Mouse (Mus musculus): Measurements from ENCODE around the gene Lrrn4. TPM values are rescaled to one million over a fixed set of nuclear protein-coding genes. Genes with fewer than 3 reads are reported as not detected.

Gene Lrrn4
- polyA plus RNA-seq, 1 experiment from 2014 or later: not detected

DNA sequence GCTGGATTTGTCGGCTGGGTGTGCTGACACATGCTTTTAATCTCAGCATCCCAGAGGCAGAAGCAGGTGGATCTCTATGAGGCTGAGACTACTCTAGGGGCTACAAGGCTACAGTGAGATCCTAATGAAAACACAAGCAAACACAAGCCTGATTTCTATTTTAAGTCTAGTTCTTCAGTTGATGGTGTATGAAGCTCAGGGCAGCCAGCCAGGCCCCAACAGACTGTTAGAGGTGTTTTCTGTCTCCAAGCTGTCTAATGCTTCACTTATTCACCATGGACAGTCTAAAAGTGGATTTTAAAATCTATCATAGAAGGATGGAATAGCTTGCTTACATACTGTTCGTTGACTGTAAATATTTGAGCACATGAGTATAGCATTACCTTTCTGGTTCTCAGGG, 19.2 kb downstream of the Lrrn4 start:
- Histone ChIP-seq H3K4me2 (replicated peaks; ENCODE audit: low read depth, low read length) (no peak overlapping the region), H3K9me3 (ENCODE audit: control insufficient read depth, low read length) (no peaks in the 10 kb centered on the region), H3K27me3 (ENCODE audit: control insufficient read depth, insufficient read depth, low read length) (no peaks in the 10 kb centered on the region), H3K27ac (ENCODE audit: low read depth, low read length) (no peak overlapping the region), H3K36me3 (ENCODE audit: control insufficient read depth, insufficient read depth, low read length) (peaks cover 2% of the 10 kb centered on the region; the same call in 1 of the 2 replicates), H3K4me3 (ENCODE audit: low read depth, low read length) (no peak overlapping the region), H3K9ac (ENCODE audit: low read depth, low read length) (no peak overlapping the region), H3K4me1 (replicated peaks; ENCODE audit: control insufficient read depth, insufficient read depth, low read length) (no peaks in the 10 kb centered on the region)
- no peak for DNase-seq (ENCODE audit: low spot score)
- ATAC-seq (ENCODE audit: low FRiP score): no peak
- WGBS: 98% methylated on average over 2 of the region's 2 CpGs

DNA sequence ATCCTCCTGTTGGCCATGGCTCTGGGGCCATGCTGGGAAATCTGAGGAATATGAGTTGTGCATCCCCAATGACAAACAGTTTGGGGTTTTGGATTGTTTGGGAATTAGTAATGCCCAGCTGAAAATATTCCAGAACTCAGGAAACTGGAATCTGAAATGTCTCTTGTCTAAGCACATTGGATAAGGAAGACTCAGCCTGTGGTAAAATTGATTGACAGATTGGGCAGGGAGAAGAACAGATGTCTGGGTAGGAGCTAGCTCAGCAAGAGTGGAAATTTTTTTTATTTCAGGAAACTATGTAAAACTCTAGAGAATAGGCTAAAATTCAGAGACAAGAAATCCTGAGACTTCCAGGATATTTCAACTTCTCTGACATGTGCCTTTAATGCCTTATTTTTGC, 20.3 kb downstream of the Lrrn4 start:
- Histone ChIP-seq H3K4me2 (replicated peaks; ENCODE audit: low read depth, low read length) (no peak overlapping the region), H3K9ac (ENCODE audit: low read depth, low read length) (no peak overlapping the region), H3K9me3 (ENCODE audit: control insufficient read depth, low read length) (no peaks in the 10 kb centered on the region), H3K27ac (ENCODE audit: low read depth, low read length) (no peak overlapping the region), H3K36me3 (ENCODE audit: control insufficient read depth, insufficient read depth, low read length) (peaks cover 2% of the 10 kb centered on the region; the same call in 1 of the 2 replicates), H3K4me1 (replicated peaks; ENCODE audit: control insufficient read depth, insufficient read depth, low read length) (no peaks in the 10 kb centered on the region), H3K27me3 (ENCODE audit: control insufficient read depth, insufficient read depth, low read length) (no peaks in the 10 kb centered on the region), H3K4me3 (ENCODE audit: low read depth, low read length) (no peak overlapping the region)
- DNase-seq (ENCODE audit: low spot score) (no peak), ATAC-seq (ENCODE audit: low FRiP score) (no peak)

DNA sequence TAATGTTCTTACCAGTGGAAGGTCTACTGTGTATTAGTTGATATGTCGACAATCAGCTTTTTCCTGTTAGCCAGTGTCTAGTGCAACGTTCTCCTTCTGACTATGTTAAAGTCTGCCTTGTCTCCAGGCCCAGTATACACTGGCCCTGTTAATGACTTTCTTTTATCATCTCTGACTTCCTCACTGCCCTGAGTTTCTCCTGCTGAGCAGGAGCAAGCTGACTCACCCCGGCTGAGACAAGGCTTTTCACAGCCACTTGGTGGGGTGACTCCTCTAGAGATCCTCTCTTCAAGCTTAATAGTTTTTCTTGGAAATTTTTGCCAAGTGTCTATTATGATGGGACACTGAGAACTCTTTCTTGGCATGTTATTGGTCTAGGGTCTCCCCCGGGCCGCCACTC, 24.4 kb downstream of the Lrrn4 start:
- 89% methylated on average over 5 of the region's 5 CpGs for WGBS
- Histone ChIP-seq H3K4me3 (ENCODE audit: low read depth, low read length) (no peak overlapping the region), H3K27ac (ENCODE audit: low read depth, low read length) (no peak overlapping the region), H3K9ac (ENCODE audit: low read depth, low read length) (no peak overlapping the region), H3K36me3 (ENCODE audit: control insufficient read depth, insufficient read depth, low read length) (no peaks in the 10 kb centered on the region), H3K9me3 (ENCODE audit: control insufficient read depth, low read length) (no peaks in the 10 kb centered on the region), H3K27me3 (ENCODE audit: control insufficient read depth, insufficient read depth, low read length) (no peaks in the 10 kb centered on the region), H3K4me2 (replicated peaks; ENCODE audit: low read depth, low read length) (no peak overlapping the region), H3K4me1 (replicated peaks; ENCODE audit: control insufficient read depth, insufficient read depth, low read length) (no peaks in the 10 kb centered on the region)
- DNase-seq (ENCODE audit: low spot score): no peak
- no peak for ATAC-seq (ENCODE audit: low FRiP score)

DNA sequence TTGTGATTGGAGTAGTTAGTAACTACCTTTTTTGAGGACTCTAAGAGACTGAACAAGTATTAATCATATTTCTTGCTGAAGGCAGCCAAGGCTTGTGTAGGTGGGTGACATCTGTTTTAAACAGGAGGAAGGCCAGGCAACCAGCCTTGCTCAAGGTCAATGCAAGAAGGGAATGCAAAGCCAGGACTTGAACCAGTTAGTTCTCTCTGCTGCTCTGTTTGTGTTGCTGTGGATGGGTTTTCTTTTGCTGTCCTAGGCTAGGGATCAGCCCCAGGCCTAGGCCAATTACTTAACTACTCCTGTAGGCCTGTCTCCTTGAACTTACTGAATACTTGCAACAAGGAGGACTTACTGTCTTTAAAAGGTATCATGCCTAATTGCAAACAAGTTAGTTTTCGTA, 27.6 kb downstream of the Lrrn4 start:
- Histone ChIP-seq H3K4me2 (replicated peaks; ENCODE audit: low read depth, low read length) (no peak overlapping the region), H3K27me3 (ENCODE audit: control insufficient read depth, insufficient read depth, low read length) (no peaks in the 10 kb centered on the region), H3K36me3 (ENCODE audit: control insufficient read depth, insufficient read depth, low read length) (no peaks in the 10 kb centered on the region), H3K4me3 (ENCODE audit: low read depth, low read length) (no peak overlapping the region), H3K4me1 (replicated peaks; ENCODE audit: control insufficient read depth, insufficient read depth, low read length) (no peaks in the 10 kb centered on the region), H3K9ac (ENCODE audit: low read depth, low read length) (no peak overlapping the region), H3K9me3 (ENCODE audit: control insufficient read depth, low read length) (no peaks in the 10 kb centered on the region), H3K27ac (ENCODE audit: low read depth, low read length) (no peak overlapping the region)
- ATAC-seq (ENCODE audit: low FRiP score): no peak
- WGBS: 95% methylated on average over 1 of the region's 1 CpGs
- DNase-seq (ENCODE audit: low spot score): no peak

DNA sequence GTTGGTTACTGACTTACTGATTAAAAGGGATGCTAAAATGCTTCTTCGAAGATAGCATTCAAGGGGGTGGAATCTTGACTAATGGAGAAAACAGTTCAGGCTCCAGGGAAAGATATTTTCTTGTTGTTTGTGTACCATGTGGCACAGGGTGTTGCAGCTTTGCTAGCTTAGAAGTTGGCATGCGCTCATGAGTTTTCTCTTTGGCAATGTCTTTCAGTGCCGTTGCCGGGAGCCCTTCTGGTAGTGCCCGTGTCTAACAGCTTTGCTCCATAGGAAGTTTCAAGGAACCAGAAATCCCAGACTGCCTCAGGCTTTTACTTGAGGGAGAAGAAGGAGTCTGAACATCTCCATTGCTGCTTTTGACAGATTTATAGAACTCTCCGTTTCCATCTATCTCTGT, 31.6 kb downstream of the Lrrn4 start:
- no peaks in the 10 kb centered on the region for H3K27me3 ChIP-seq (ENCODE audit: control insufficient read depth, insufficient read depth, low read length)
- ATAC-seq (ENCODE audit: low FRiP score) (no peak), DNase-seq (ENCODE audit: low spot score) (no peak)
- no peak overlapping the region for H3K9ac ChIP-seq (ENCODE audit: low read depth, low read length)
- 92% methylated on average over 6 of the region's 6 CpGs for WGBS
- no peak overlapping the region for H3K27ac ChIP-seq (ENCODE audit: low read depth, low read length)
- peaks cover 2% of the 10 kb centered on the region for H3K4me1 ChIP-seq (replicated peaks; ENCODE audit: control insufficient read depth, insufficient read depth, low read length)
- no peaks in the 10 kb centered on the region for H3K9me3 ChIP-seq (ENCODE audit: control insufficient read depth, low read length)
- H3K4me3 ChIP-seq (ENCODE audit: low read depth, low read length): no peak overlapping the region
- no peaks in the 10 kb centered on the region for H3K36me3 ChIP-seq (ENCODE audit: control insufficient read depth, insufficient read depth, low read length)
- no peak overlapping the region for H3K4me2 ChIP-seq (replicated peaks; ENCODE audit: low read depth, low read length)

DNA sequence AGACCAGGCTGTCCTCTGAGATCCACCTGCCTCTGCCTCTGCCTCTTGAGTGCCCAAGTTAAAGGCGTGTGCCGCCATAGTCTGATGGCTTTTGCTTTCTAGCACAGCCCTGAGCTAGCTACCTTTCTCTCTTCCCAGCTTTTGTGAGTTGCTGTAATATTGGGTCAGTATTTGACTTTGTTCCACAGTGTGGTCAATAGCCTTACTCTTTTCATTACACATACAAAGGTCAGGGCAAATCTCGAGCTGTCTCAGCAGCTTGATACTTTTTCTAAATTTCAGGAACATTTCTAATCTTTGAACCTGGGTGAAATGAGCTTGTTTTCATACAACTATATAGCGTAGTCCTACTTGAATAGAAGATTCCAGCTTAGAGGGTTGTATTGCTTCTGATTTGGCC, 32.3 kb downstream of the Lrrn4 start:
- Histone ChIP-seq H3K9ac (ENCODE audit: low read depth, low read length) (no peak overlapping the region), H3K4me1 (replicated peaks; ENCODE audit: control insufficient read depth, insufficient read depth, low read length) (peaks cover 2% of the 10 kb centered on the region), H3K4me2 (replicated peaks; ENCODE audit: low read depth, low read length) (no peak overlapping the region), H3K27ac (ENCODE audit: low read depth, low read length) (no peak overlapping the region), H3K9me3 (ENCODE audit: control insufficient read depth, low read length) (no peaks in the 10 kb centered on the region), H3K36me3 (ENCODE audit: control insufficient read depth, insufficient read depth, low read length) (no peaks in the 10 kb centered on the region), H3K4me3 (ENCODE audit: low read depth, low read length) (no peak overlapping the region), H3K27me3 (ENCODE audit: control insufficient read depth, insufficient read depth, low read length) (no peaks in the 10 kb centered on the region)
- ATAC-seq (ENCODE audit: low FRiP score) (no peak), DNase-seq (ENCODE audit: low spot score) (no peak)
- WGBS: 92% methylated on average over 4 of the region's 4 CpGs

DNA sequence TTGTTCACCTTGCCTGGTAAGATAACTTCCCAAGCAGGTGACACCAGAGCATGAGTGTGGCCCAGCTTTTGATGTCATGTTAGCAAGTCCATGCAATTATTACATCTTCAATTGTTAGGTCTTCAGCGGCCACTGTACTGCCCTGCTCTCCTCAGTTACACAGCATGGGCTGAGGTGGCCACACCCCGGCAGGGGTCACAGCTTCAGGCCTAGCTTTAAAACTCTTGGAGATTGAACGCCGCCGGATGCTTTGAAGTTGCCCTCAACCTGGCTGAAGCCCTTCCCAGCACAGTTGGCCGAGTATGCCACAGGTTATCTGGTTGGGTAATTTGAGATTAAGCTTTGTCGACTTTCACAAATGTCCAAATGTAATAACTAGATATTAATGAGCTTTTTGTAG, 33.1 kb downstream of the Lrrn4 start:
- Histone ChIP-seq H3K27ac (ENCODE audit: low read depth, low read length) (no peak overlapping the region), H3K4me3 (ENCODE audit: low read depth, low read length) (peak overlapping the region; percentile 87), H3K27me3 (ENCODE audit: control insufficient read depth, insufficient read depth, low read length) (no peaks in the 10 kb centered on the region), H3K4me2 (replicated peaks; ENCODE audit: low read depth, low read length) (peak overlapping the region; percentile 78), H3K9ac (ENCODE audit: low read depth, low read length) (peak overlapping the region; percentile 85; the same call in 1 of the 2 replicates), H3K36me3 (ENCODE audit: control insufficient read depth, insufficient read depth, low read length) (no peaks in the 10 kb centered on the region), H3K4me1 (replicated peaks; ENCODE audit: control insufficient read depth, insufficient read depth, low read length) (peaks cover 2% of the 10 kb centered on the region), H3K9me3 (ENCODE audit: control insufficient read depth, low read length) (no peaks in the 10 kb centered on the region)
- DNase-seq (ENCODE audit: low spot score) (peak; percentile 5), ATAC-seq (ENCODE audit: low FRiP score) (no peak)
- 38% methylated on average over 7 of the region's 7 CpGs for WGBS

DNA sequence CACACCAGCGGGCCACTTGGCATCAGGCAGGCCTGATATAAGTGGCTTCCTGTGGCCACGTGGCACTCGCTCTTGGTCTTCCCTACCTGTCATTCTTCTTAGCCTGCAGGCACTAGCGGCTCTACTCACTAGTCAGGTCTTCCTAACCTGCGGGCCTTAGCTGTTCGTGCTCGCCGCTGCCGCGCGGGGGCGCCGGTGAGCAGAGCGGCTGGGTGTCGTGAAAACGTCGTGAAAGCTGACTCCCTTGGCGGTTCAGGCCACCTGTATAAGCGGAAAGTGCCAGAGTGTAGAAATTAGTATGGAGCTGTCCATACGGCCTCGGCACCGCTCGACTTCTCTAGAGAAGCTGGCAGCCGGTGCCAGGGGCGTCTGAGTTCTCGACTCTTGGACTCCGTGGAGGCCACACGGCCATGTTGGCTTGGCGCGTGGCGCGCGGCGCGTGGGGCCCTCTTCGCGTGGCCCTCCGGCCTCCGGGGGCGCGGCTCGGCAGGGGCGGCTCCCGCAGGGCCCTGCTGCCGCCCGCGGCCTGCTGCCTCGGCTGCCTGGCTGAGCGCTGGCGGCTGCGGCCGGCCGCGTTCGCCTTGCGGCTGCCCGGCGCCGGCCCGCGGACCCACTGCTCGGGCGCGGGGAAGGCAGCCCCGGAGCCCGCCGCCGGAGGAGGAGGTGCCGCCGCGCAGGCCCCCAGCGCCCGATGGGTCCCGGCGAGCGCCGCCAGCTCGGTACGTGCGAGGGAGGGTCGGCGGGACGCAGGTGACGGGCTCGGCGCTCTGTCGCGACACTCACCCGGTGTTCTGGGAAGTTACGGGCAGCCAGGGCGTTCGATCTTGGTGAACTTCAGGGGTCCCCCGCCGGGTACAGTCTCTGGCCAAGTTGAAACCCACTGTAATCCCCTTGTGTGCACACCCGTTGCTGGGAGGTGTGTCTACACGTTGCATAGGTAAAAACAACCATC, 34.0 kb downstream of the Lrrn4 start, which contains the start of gene Crls1:
TSS of gene Crls1 (plus strand) at position 260 of the 952 bp plus-strand sequence.
- H3K9me3 ChIP-seq (ENCODE audit: control insufficient read depth, low read length): no peaks in the 10 kb centered on the region

DNA sequence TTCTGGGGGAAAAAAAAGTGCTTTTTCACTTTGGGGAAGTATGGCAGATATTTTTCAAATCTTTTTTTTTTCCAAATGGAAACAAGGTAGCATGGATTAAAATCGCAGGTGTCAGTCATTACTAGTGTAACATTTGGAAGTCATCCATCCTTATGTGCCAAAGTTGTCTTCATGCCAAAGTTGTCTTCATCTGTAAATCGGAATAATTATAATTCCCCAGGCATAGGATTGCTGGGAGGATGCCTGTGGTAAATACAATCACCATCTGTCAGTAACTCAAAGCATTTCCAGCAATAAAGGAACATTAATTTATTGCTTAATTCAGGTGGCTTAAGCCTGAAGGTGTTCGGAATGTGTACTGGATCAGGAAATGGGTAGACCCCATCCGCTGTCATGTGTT, 39.6 kb downstream of the Lrrn4 start:
- Histone ChIP-seq H3K4me3 (ENCODE audit: low read depth, low read length) (no peak overlapping the region), H3K9me3 (ENCODE audit: control insufficient read depth, low read length) (no peaks in the 10 kb centered on the region), H3K27me3 (ENCODE audit: control insufficient read depth, insufficient read depth, low read length) (no peaks in the 10 kb centered on the region), H3K27ac (ENCODE audit: low read depth, low read length) (no peak overlapping the region), H3K9ac (ENCODE audit: low read depth, low read length) (no peak overlapping the region), H3K4me2 (replicated peaks; ENCODE audit: low read depth, low read length) (no peak overlapping the region), H3K4me1 (replicated peaks; ENCODE audit: control insufficient read depth, insufficient read depth, low read length) (no peaks in the 10 kb centered on the region), H3K36me3 (ENCODE audit: control insufficient read depth, insufficient read depth, low read length) (0 out of 2 replicates have a peak, but pooled peaks cover 2% of the 10 kb centered on the region)
- DNase-seq (ENCODE audit: low spot score) (no peak), ATAC-seq (ENCODE audit: low FRiP score) (no peak)
- 96% methylated on average over 4 of the region's 4 CpGs for WGBS

More for the DNA sequence above, 34.0 kb downstream of the Lrrn4 start, which contains the start of gene Crls1:
- H3K4me3 ChIP-seq (ENCODE audit: low read depth, low read length): peak within 1 kb of the TSS; percentile 87
- ATAC-seq (ENCODE audit: low FRiP score): peak; percentile 94
- peak; percentile 98 for DNase-seq (ENCODE audit: low spot score)
- peaks cover 2% of the 10 kb centered on the region for H3K4me1 ChIP-seq (replicated peaks; ENCODE audit: control insufficient read depth, insufficient read depth, low read length)
- no peaks in the 10 kb centered on the region for H3K36me3 ChIP-seq (ENCODE audit: control insufficient read depth, insufficient read depth, low read length)
- H3K27me3 ChIP-seq (ENCODE audit: control insufficient read depth, insufficient read depth, low read length): no peaks in the 10 kb centered on the region
- peak within 1 kb of the TSS; percentile 78 for H3K4me2 ChIP-seq (replicated peaks; ENCODE audit: low read depth, low read length)
- peak within 1 kb of the TSS; percentile 76 for H3K27ac ChIP-seq (ENCODE audit: low read depth, low read length)
- WGBS: under 1% methylated on average over 92 of the region's 96 CpGs
- H3K9ac ChIP-seq (ENCODE audit: low read depth, low read length): peak within 1 kb of the TSS; percentile 85
